Mouse (Mus musculus): ENCODE results near the gene Esr1.

Esr1 gene

GRCm38 (mm10) chr10:4977374-4977773 is 366.0 kb downstream of the Esr1 start:
- no peak for DNase-seq (ENCODE audit: low spot score in 2 of 2)

- DNase-seq (ENCODE audit: low spot score in 2 of 2), result no peak
Observed at GRCm38 (mm10) chr10:4983919-4984318, 372.5 kb downstream of the Esr1 start.

- DNase-seq (ENCODE audit: low spot score in 2 of 2), result no peak
Observed at GRCm38 (mm10) chr10:4993802-4994201, 382.4 kb downstream of the Esr1 start.

- no peak for DNase-seq (ENCODE audit: low spot score in 2 of 2)
Observed at GRCm38 (mm10) chr10:4996592-4996991, 385.2 kb downstream of the Esr1 start.

- no peak for DNase-seq (ENCODE audit: low spot score in 2 of 2)
Observed at GRCm38 (mm10) chr10:5008795-5009366, 397.5 kb downstream of the Esr1 start.

GRCm38 (mm10) chr10:5012004-5012403 is 400.6 kb downstream of the Esr1 start:
- no peak for DNase-seq (ENCODE audit: low spot score in 2 of 2)

GRCm38 (mm10) chr10:5014976-5015375 is 403.6 kb downstream of the Esr1 start:
- no peak for DNase-seq (ENCODE audit: low spot score in 2 of 2)

- no peak for DNase-seq (ENCODE audit: low spot score in 2 of 2)
Observed at GRCm38 (mm10) chr10:5017148-5017547, 405.8 kb downstream of the Esr1 start.

- no peak for DNase-seq (ENCODE audit: low spot score in 2 of 2)
Observed at GRCm38 (mm10) chr10:5025906-5026305, 414.5 kb downstream of the Esr1 start.

- no peak for DNase-seq (ENCODE audit: low spot score in 2 of 2)
Observed at GRCm38 (mm10) chr10:5027208-5027607, 415.8 kb downstream of the Esr1 start.

- DNase-seq (ENCODE audit: low spot score in 2 of 2), result no peak
Observed at GRCm38 (mm10) chr10:5028301-5028700, 416.9 kb downstream of the Esr1 start.

- no peak for DNase-seq (ENCODE audit: low spot score in 2 of 2)
Observed at GRCm38 (mm10) chr10:5029161-5029560, 417.8 kb downstream of the Esr1 start.

- DNase-seq (ENCODE audit: low spot score in 2 of 2), result no peak
Observed at GRCm38 (mm10) chr10:5029883-5030282, 418.5 kb downstream of the Esr1 start.

- DNase-seq (ENCODE audit: low spot score in 2 of 2), result no peak
Observed at GRCm38 (mm10) chr10:5032192-5033048, 421.0 kb downstream of the Esr1 start.

GRCm38 (mm10) chr10:5041254-5041653 is 429.9 kb downstream of the Esr1 start:
- no peak for DNase-seq (ENCODE audit: low spot score in 2 of 2)

GRCm38 (mm10) chr10:5044481-5044880 is 433.1 kb downstream of the Esr1 start:
- DNase-seq (ENCODE audit: low spot score in 2 of 2), result no peak

GRCm38 (mm10) chr10:5045213-5045612 is 433.8 kb downstream of the Esr1 start:
- DNase-seq (ENCODE audit: low spot score in 2 of 2), result no peak

GRCm38 (mm10) chr10:5045671-5046070 is 434.3 kb downstream of the Esr1 start:
- no peak for DNase-seq (ENCODE audit: low spot score in 2 of 2)
